Mouse (Mus musculus) neutrophil, adult 5-6 weeks (primary cell): ENCODE results near the gene Gm20388. TPM values are rescaled to one million over a fixed set of nuclear protein-coding genes. Genes with fewer than 3 reads are reported as not detected.

Experiments used
- ATAC-seq: fragments of 151-379, 151-347 bp; 2 replicates; pipeline ENCODE4 v1.8.0; 2017; ENCODE audit warnings: mild to moderate bottlenecking, moderate TSS enrichment; ENCODE audit not compliant: insufficient number of reproducible peaks, poor library complexity, low FRiP score, severe bottlenecking; ENCODE audit errors: extremely low read depth
- total RNA-seq: library from RNA; stranded (forward); fragments of 200-1000 nt; gene quantifications from 2 replicates; pipeline ENCODE4 v1.2.3, GENCODE M21; 2017

Gene Gm20388
- total RNA-seq, 1 experiment from 2014 or later, result 10.8 TPM

DNA sequence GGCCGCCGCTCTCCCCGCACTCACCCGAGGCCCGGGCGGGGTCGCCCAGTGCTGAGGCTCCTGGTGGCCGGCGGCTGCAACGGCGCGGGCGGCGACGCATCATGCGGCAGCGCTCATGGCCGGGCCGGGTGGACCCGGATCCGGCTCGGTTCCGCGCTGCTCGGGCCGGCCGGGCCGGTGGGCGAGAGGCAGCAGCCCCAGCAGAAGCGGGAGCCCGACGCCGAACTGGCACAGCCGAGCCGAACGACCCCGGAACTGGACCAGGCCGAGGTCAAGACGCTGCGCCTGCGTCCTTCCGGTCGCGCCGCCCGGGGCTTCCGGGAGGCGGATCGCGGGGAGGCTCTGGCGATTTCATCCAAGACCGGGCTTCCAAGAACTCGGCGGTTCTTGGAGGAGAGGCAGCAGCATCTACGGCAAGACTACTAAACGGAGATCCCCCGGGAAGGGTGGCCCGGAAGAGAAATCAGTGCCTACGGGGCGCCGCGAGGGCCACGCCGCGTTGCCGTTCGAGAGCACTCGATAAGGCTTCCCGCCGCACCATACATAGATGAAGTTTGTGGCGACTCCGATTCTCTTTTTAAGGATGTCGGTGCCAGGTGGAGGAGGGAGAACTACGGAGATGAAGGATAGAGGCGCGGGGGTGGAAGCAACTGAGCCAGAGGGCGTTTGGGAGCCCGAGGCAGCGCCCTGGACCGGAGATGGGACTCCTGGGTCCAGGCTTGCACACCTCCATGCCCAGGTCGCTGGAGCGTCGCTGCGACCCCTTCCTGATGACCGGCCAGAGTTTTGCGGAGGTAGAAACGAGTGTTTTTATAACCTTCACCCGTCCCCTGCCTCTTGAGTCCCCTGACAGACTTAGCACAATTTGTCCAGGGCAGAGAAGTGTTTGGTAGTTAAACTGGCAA lies 190.7 kb downstream of the Gm20388 start, which contains the start of gene Zdhhc7:
Gene Zdhhc7, minus strand, starts transcription at position 415 of the 905 bp plus-strand sequence.
- peak; percentile 48 for ATAC-seq

DNA sequence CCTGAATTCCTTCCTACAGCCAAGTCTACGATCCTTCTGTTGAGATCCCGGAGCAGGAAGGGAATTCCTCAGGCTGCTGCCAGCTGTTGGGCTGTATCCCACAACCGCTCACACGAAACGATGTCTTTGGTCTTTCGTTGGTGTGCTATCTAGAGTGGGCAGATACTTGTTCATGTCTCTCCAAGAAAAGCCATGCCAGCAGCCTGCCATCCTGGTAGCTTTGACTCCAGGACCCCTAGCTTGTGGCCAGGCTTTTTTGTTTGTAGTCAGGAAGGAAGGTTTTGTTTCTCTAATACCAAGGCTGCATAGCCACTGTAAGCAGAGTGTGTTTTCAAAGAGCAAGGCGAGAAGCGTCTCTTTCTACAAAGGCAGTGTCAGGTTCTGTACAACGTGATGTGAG lies 193.3 kb downstream of the Gm20388 start:
- ATAC-seq, result no peak

- no peak for ATAC-seq
Observed at GRCm38 (mm10) chr8:120104721-120105272, 194.2 kb downstream of the Gm20388 start.

DNA sequence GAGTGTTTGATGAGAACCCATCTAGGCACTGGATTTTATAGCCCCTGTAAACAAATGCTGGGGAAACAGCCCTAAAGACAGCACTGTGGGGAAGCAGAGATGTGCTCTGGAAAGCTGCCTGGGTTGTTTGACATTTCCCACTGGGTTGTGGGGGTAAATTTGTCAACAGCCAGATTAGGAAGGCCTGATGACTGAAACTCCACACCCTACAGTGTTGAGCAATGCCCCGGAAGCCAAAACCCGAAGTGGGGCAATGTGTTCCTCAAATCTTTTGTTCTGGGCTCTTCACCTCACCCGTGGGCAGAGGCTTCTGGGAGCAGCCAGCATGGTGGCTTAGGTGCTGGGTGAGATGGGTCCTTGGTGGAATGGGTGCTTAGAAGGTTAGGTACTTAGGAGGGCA lies 198.5 kb downstream of the Gm20388 start:
- peak; percentile 10; the same call in 1 of the 2 replicates for ATAC-seq

- no peak for ATAC-seq
Observed at GRCm38 (mm10) chr8:120110966-120111365, 200.3 kb downstream of the Gm20388 start.

GRCm38 (mm10) chr8:120111382-120111781 lies 200.7 kb downstream of the Gm20388 start:
- no peak for ATAC-seq

- ATAC-seq, result peak; percentile 51
Observed at GRCm38 (mm10) chr8:120112535-120112934, 201.9 kb downstream of the Gm20388 start.

GRCm38 (mm10) chr8:120113306-120113705 lies 202.7 kb downstream of the Gm20388 start:
- no peak for ATAC-seq

DNA sequence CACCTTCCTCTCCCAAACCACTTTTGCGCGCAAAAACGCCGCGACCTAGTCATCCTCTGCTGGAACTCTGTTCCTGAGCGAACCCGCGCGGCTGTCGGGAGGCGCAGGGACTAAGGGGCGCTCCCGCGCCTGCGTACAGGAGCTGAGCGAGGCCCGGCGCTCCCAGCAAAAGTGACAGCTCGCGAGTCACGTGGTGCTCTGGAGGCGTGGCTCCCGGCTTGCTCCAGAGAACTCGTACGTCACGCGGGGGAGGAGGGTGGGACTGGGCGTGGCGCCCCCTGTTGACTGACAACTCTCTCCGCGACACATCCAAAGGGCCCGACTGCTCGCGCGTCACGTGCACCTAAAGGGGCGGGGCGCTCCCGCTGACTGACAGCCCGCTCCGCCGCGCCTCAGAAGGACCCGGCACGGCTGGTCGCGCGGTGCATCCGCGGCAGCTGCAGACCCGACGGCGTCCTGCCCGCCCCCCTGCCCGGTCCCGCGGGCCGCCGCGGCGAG lies 203.2 kb downstream of the Gm20388 start, which contains the start of gene 6430548M08Rik:
Gene 6430548M08Rik, plus strand, starts transcription at position 395 of the 498 bp plus-strand sequence.
- ATAC-seq, result peak; percentile 85

DNA sequence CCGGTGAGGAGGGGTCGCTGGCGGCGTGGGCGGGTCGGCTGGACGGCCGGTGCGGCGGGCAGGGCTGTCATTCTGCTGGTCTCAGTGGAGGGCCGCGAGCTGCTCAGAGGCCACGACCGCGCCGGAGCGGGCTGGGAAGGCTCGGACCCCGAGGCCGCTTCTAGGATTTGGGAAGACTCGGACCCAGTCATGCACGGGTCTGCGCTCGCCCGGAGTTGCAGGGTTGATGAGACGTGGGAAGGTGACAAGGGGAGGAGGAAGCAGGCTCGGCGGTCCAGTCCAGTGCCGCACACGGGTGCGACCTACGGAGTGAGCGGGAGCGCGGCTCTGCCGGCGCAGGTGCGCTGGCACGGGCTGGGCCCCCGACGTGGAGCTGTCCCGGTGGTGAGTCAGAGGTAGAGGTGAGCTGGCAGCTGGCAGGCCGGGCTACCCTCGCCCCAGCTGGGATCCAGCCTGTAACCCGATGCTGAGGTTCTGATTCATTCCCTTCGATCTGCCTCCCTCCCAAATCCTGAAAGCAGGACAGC lies 203.7 kb downstream of the Gm20388 start:
- ATAC-seq, result no peak

GRCm38 (mm10) chr8:120116600-120116999 lies 206.0 kb downstream of the Gm20388 start:
- ATAC-seq, result no peak

GRCm38 (mm10) chr8:120118162-120118561 lies 207.5 kb downstream of the Gm20388 start:
- no peak for ATAC-seq

- no peak for ATAC-seq
Observed at GRCm38 (mm10) chr8:120118847-120119246, 208.2 kb downstream of the Gm20388 start.

DNA sequence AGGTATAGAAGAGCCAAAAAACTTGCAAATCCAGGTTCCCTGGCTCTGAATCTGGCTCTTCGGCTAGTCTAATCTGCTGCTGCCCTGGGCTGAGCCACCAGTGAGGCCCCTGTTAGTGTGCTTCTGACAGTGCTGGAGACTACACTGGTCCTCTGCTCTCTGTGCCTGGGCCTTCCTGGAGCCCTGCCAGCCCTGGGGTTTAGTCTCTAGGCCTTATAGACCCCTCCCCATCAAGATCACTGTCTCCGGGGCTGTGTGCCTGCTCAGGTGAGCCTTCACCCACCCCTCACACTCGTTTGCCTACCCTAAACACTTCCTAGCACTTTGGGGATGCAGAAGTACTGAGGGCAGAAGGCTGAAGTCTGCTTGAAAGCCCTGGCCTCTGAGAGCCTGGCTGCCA lies 208.8 kb downstream of the Gm20388 start:
- no peak for ATAC-seq

DNA sequence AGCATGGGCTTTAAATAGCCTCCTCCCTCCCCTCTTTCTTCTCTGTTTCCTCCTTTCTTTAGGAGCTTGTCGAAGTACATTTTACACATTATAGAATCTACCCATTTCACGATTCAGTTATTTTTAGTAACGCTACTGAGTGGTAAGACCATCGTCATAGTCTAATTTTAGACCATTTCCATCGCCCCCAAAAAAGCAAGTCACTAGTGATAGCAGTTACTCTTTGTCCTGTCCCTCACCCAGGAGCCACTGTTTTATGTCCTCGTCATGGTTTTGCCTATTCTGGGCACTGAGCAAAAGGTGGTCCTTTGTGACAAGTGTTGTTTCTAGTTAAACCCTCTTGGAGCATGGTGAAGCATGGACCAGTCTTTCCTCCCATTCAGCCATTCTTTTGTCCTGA lies 209.3 kb downstream of the Gm20388 start:
- no peak for ATAC-seq

GRCm38 (mm10) chr8:120120951-120121350 lies 210.3 kb downstream of the Gm20388 start:
- no peak for ATAC-seq

DNA sequence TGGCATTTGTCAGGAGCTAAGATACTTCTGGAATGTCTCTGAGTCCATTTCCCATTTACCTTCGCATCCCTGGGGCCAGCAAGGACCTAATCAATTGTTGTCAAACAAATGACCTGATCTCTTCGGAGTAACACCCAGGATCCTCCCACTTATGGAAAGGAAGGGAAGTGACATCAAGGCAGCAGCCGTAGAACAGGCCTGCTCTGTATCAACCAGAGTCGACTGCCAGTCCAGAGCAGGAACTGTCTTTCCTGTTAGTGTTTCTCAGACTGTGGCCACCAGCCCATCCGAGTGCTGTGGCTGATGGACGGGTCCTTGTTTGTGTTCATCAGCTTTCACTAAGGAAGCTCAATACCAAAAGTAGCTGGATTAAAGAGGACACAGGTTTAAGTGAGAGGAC lies 213.6 kb downstream of the Gm20388 start:
- ATAC-seq, result no peak

GRCm38 (mm10) chr8:120124836-120125389 lies 214.3 kb downstream of the Gm20388 start:
- no peak for ATAC-seq

- ATAC-seq, result no peak
Observed at GRCm38 (mm10) chr8:120126357-120127161, 215.9 kb downstream of the Gm20388 start.
